Mouse (Mus musculus): ENCODE measurements around the gene Tmub1. TPM values are rescaled to one million over a fixed set of nuclear protein-coding genes. Genes with fewer than 3 reads are reported as not detected.

Tmub1 gene
- polyA plus RNA-seq (2012) = 2.3 and 2.8 TPM in 2 replicates

- H3K27me3 ChIP-seq (ENCODE audit: control insufficient read depth) = no peaks in the 10 kb centered on the region
- H3K4me1 ChIP-seq (ENCODE audit: control insufficient read depth) = peaks cover 81% of the 10 kb centered on the region
- no peaks in the 10 kb centered on the region for H3K9me3 ChIP-seq (ENCODE audit: control insufficient read depth, low read length)
- peak within 1 kb of the TSS; percentile 75 for H3K4me3 ChIP-seq (replicated peaks)
- peaks cover 13% of the 10 kb centered on the region for H3K36me3 ChIP-seq (ENCODE audit: control insufficient read depth)
- TF ChIP-seq TAL1 (IDR thresholded peaks at IDR 0.05; ENCODE audit: low read length) (no peak), GATA1 (IDR thresholded peaks at IDR 0.05; ENCODE audit: low read length) (no peak)
These were observed at the start of gene Tmub1 for GRCm38 (mm10) chr5:24447624-24448298. Tmub1 (minus strand) TSS chr5:24447854.

GRCm38 (mm10) chr5:24496756-24497155, 49.1 kb upstream of the Tmub1 start:
- Histone ChIP-seq H3K36me3 (ENCODE audit: control insufficient read depth) (peaks cover 99% of the 10 kb centered on the region), H3K27me3 (ENCODE audit: control insufficient read depth) (no peaks in the 10 kb centered on the region), H3K4me3 (replicated peaks) (no peak overlapping the region), H3K4me1 (ENCODE audit: control insufficient read depth) (no peaks in the 10 kb centered on the region), H3K9me3 (ENCODE audit: control insufficient read depth, low read length) (no peaks in the 10 kb centered on the region)
- TF ChIP-seq GATA1 (IDR thresholded peaks at IDR 0.05; ENCODE audit: low read length) (no peak), TAL1 (IDR thresholded peaks at IDR 0.05; ENCODE audit: low read length) (no peak)

GRCm38 (mm10) chr5:24495019-24495418, 47.4 kb upstream of the Tmub1 start:
- no peak overlapping the region for H3K4me3 ChIP-seq (replicated peaks)
- TF ChIP-seq TAL1 (IDR thresholded peaks at IDR 0.05; ENCODE audit: low read length) (no peak), GATA1 (IDR thresholded peaks at IDR 0.05; ENCODE audit: low read length) (no peak)
- peaks cover 98% of the 10 kb centered on the region for H3K36me3 ChIP-seq (ENCODE audit: control insufficient read depth)
- H3K9me3 ChIP-seq (ENCODE audit: control insufficient read depth, low read length) = no peaks in the 10 kb centered on the region
- no peaks in the 10 kb centered on the region for H3K27me3 ChIP-seq (ENCODE audit: control insufficient read depth)
- H3K4me1 ChIP-seq (ENCODE audit: control insufficient read depth) = no peaks in the 10 kb centered on the region

GRCm38 (mm10) chr5:24492546-24493285, 45.1 kb upstream of the Tmub1 start:
- no peaks in the 10 kb centered on the region for H3K27me3 ChIP-seq (ENCODE audit: control insufficient read depth)
- H3K4me3 ChIP-seq (replicated peaks) = no peak overlapping the region
- H3K9me3 ChIP-seq (ENCODE audit: control insufficient read depth, low read length) = no peaks in the 10 kb centered on the region
- peaks cover 97% of the 10 kb centered on the region for H3K36me3 ChIP-seq (ENCODE audit: control insufficient read depth)
- no peak for TF ChIP-seq GATA1 (IDR thresholded peaks at IDR 0.05; ENCODE audit: low read length)
- TF ChIP-seq TAL1 (IDR thresholded peaks at IDR 0.05; ENCODE audit: low read length) = no peak
- no peaks in the 10 kb centered on the region for H3K4me1 ChIP-seq (ENCODE audit: control insufficient read depth)

- Histone ChIP-seq H3K27me3 (ENCODE audit: control insufficient read depth) (no peaks in the 10 kb centered on the region), H3K4me3 (replicated peaks) (no peak overlapping the region), H3K36me3 (ENCODE audit: control insufficient read depth) (peaks cover 97% of the 10 kb centered on the region), H3K4me1 (ENCODE audit: control insufficient read depth) (no peaks in the 10 kb centered on the region), H3K9me3 (ENCODE audit: control insufficient read depth, low read length) (no peaks in the 10 kb centered on the region)
- TF ChIP-seq GATA1 (IDR thresholded peaks at IDR 0.05; ENCODE audit: low read length) (no peak), TAL1 (IDR thresholded peaks at IDR 0.05; ENCODE audit: low read length) (no peak)
These were observed 42.8 kb upstream of the Tmub1 start for GRCm38 (mm10) chr5:24490413-24490920.

- peaks cover 95% of the 10 kb centered on the region for H3K36me3 ChIP-seq (ENCODE audit: control insufficient read depth)
- no peaks in the 10 kb centered on the region for H3K9me3 ChIP-seq (ENCODE audit: control insufficient read depth, low read length)
- no peak overlapping the region for H3K4me3 ChIP-seq (replicated peaks)
- no peaks in the 10 kb centered on the region for H3K27me3 ChIP-seq (ENCODE audit: control insufficient read depth)
- H3K4me1 ChIP-seq (ENCODE audit: control insufficient read depth) = peaks cover 4% of the 10 kb centered on the region; the same call in 1 of the 2 replicates
- TF ChIP-seq GATA1 (IDR thresholded peaks at IDR 0.05; ENCODE audit: low read length) = no peak
- TF ChIP-seq TAL1 (IDR thresholded peaks at IDR 0.05; ENCODE audit: low read length) = no peak
These were observed 39.1 kb upstream of the Tmub1 start for GRCm38 (mm10) chr5:24486738-24487137.

GRCm38 (mm10) chr5:24486097-24486496, 38.4 kb upstream of the Tmub1 start:
- Histone ChIP-seq H3K9me3 (ENCODE audit: control insufficient read depth, low read length) (no peaks in the 10 kb centered on the region), H3K27me3 (ENCODE audit: control insufficient read depth) (no peaks in the 10 kb centered on the region), H3K4me3 (replicated peaks) (no peak overlapping the region), H3K4me1 (ENCODE audit: control insufficient read depth) (peaks cover 4% of the 10 kb centered on the region; the same call in 1 of the 2 replicates), H3K36me3 (ENCODE audit: control insufficient read depth) (peaks cover 95% of the 10 kb centered on the region)
- TF ChIP-seq GATA1 (IDR thresholded peaks at IDR 0.05; ENCODE audit: low read length) (no peak), TAL1 (IDR thresholded peaks at IDR 0.05; ENCODE audit: low read length) (no peak)

GRCm38 (mm10) chr5:24484963-24485362, 37.3 kb upstream of the Tmub1 start:
- H3K36me3 ChIP-seq (ENCODE audit: control insufficient read depth) = peaks cover 95% of the 10 kb centered on the region
- no peak for TF ChIP-seq TAL1 (IDR thresholded peaks at IDR 0.05; ENCODE audit: low read length)
- no peak for TF ChIP-seq GATA1 (IDR thresholded peaks at IDR 0.05; ENCODE audit: low read length)

GRCm38 (mm10) chr5:24483326-24483725, 35.7 kb upstream of the Tmub1 start:
- peaks cover 4% of the 10 kb centered on the region; the same call in 1 of the 2 replicates for H3K4me1 ChIP-seq (ENCODE audit: control insufficient read depth)
- H3K27me3 ChIP-seq (ENCODE audit: control insufficient read depth) = no peaks in the 10 kb centered on the region
- H3K9me3 ChIP-seq (ENCODE audit: control insufficient read depth, low read length) = no peaks in the 10 kb centered on the region
- H3K4me3 ChIP-seq (replicated peaks) = no peak overlapping the region
- TF ChIP-seq TAL1 (IDR thresholded peaks at IDR 0.05; ENCODE audit: low read length) (no peak), GATA1 (IDR thresholded peaks at IDR 0.05; ENCODE audit: low read length) (no peak)
- peaks cover 96% of the 10 kb centered on the region for H3K36me3 ChIP-seq (ENCODE audit: control insufficient read depth)

More at GRCm38 (mm10) chr5:24484963-24485362, 37.3 kb upstream of the Tmub1 start:
- H3K4me3 ChIP-seq (replicated peaks) = no peak overlapping the region
- H3K4me1 ChIP-seq (ENCODE audit: control insufficient read depth) = peaks cover 4% of the 10 kb centered on the region; the same call in 1 of the 2 replicates
- H3K9me3 ChIP-seq (ENCODE audit: control insufficient read depth, low read length) = no peaks in the 10 kb centered on the region
- no peaks in the 10 kb centered on the region for H3K27me3 ChIP-seq (ENCODE audit: control insufficient read depth)
